Mouse (Mus musculus) frontal cortex, adult 2 months (tissue): ENCODE results near the gene Phf11c. TPM values are rescaled to one million over a fixed set of nuclear protein-coding genes. Genes with fewer than 3 reads are reported as not detected.
"Not testable (repeated sequence)": the region's sequence is repeated elsewhere in the genome, so short reads cannot be mapped to it uniquely, and the experiment has no call there.

Experiments used
- DNase-seq, 2 experiments: peaks; one replicate each; pipeline ENCODE4 v3.0.0; 2022; ENCODE audit warnings: low spot score in 1 of 2; ENCODE audit errors: extremely low spot score in 1 of 2
- polyA plus RNA-seq: library from polyadenylated mRNA; depleted of rRNA; stranded (reverse); fragments of >200 nt; gene quantifications from 2 replicates; pipeline ENCODE4 v1.2.3, GENCODE M21; 2012; rRNA removed

Gene Phf11c
- polyA plus RNA-seq, 1 experiment = 0.56 TPM

- not testable (repeated sequence) for DNase-seq
Observed at GRCm38 (mm10) chr14:59336056-59336455, 59.1 kb downstream of the Phf11c start.

Other genes starting within 250 kb of the Phf11c start
- gene Gm5142, start 216.6 kb downstream of the Phf11c start, polyA plus RNA-seq = not detected in 2 replicates
- gene Rcbtb1, start 194.2 kb downstream of the Phf11c start, polyA plus RNA-seq = 34.0 and 34.7 TPM in 2 replicates
- not detected in 2 replicates for gene Gm6904, start 135.2 kb downstream of the Phf11c start, polyA plus RNA-seq
- gene Phf11a, start 97.9 kb downstream of the Phf11c start, polyA plus RNA-seq = not detected in 2 replicates
- gene Phf11b, start 54.0 kb downstream of the Phf11c start, polyA plus RNA-seq = 0.38 and 0.44 TPM in 2 replicates
- gene Phf11d, start 29.9 kb downstream of the Phf11c start, polyA plus RNA-seq = 0.82 and 1.6 TPM in 2 replicates
- gene Setdb2, start 45.5 kb upstream of the Phf11c start, polyA plus RNA-seq = 4.9 and 5.7 TPM in 2 replicates
- gene Cab39l, start 45.6 kb upstream of the Phf11c start, polyA plus RNA-seq = 15.4 and 17.8 TPM in 2 replicates
- gene Cdadc1, start 202.6 kb upstream of the Phf11c start, polyA plus RNA-seq = 30.5 and 31.5 TPM in 2 replicates
- gene Shisa2, start 229.9 kb upstream of the Phf11c start, polyA plus RNA-seq = 6.6 and 8.2 TPM in 2 replicates